Mouse (Mus musculus): ENCODE measurements at regions not wholly inside any gene's neighbourhood (a gene's known extent, or its start where the extent isn't known, plus 50 kb on each side); places are given as distances from the start of the nearest gene placed in this dataset.

DNA sequence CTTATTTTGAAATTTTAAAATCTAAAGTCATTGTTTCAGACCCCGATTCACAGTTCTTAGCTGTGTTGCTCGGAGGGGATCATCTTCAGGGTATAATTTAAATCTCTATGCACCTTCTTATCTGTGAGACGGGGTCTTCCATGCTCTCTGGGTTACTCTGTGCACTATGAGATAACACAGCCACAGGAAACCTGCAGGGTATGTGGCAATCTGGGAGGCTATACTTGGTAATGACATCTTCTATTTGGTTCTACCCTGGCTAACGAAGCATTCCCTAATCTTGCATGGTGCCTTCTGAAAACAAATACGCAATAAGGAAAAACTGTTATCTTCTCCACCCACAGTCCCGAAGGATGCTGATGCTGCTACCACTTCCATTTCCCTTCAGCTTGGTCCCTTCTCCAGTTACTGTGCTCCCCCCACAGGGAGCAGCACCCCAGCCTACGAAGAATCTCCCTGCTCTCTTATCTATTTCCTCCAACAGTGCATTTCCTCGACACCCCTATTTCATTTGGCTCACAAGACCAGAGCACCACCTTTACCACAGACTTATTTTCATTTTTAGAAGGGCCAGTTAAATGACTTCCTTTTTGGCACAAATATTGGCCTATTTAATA is 378.2 kb downstream of the Gm9195 start:
- in situ Hi-C loops (cut with MboI, MseI) = no loop called here

DNA sequence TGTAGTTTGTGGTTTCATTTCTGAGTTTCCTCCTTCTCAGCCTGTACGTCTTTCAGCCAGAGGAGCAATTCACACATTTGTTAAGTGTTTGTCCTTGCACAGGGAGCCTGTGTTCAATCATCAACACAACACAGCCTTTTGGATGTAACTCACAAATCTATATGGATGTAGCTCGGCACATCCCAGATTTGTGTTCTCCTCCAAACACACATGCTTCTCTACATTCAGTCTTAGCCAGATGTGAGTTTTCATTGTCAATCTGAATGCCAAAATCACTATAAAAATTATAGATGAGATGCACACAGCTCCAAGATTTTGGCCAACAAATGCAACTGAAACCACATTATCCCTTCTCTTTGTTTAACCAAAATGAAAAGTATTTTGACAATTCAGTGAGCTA is 380.9 kb downstream of the Gm9195 start:
- in situ Hi-C loops (cut with MboI, MseI) = no loop called here

DNA sequence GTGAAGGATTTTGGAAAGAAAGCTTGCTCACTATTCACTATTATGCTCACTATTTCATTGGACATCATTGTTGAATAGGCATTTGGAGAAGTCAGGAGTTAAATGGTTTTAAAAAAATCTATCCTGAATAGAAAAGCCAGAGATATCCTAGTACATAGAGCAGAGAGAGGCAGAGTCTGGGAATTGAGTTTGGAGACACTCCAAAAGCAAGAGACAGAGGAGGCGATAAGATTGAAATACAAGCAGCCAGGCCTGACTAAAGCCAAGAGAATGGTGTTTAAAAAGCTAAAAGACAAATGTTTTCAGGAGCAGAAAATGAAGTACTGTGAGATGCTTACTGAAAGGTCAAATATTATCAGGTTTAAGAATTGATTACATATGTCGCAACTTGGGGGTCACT is 400.1 kb downstream of the Gm9195 start:
- in situ Hi-C loops (cut with MboI, MseI) = no loop called here

DNA sequence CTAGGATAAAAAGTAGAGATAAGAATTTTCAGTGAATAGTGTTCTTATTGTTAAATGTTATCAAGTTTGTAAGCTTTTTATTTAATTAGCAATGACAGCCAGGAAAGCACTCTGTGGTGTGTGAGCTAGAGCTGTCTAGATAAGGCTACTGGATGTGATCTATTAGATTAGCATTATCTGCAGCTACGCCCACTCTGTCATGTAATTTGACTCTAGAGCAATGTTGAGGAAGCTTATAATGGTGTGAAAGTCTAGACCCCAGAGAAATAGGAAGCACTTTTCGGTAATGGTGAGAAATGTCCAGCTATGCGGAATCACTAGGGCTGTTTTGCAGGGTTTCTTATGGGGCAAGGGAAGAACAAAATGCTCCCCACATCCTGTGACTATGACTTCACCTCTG is 410.2 kb downstream of the Gm9195 start:
- in situ Hi-C loops (cut with MboI, MseI) = no loop called here

DNA sequence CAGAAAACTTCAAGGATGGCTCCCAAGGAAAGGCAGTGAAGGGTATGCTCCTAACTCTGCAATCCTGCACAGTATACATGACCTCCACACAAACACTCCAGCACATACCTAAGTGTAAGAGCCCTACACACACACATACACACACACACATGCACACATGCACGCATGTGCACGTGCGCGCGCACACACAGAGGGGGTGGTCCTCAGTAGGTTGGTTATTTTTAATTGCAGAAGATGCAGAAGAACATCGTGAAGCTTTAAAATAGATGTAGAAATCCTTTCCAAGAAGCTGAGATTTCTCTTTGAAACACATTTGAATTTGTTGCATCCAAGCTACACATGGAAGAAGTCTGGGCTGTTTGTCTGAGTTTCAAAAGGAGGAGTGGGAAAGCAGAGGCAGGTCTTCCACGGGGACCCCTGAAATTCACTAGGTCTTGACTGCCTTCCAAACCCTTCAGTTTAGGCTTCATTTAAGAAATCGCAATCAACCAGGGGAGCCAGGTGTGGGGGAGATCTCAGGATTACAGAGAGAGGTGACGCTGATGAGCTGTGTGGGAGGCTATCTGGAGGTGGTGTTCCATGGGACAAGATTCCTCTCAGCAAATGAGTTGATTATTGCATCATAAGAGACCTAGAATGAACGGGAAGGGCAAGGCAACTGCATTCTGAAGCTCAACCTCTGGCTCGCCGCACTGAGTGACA is 427.4 kb downstream of the Gm9195 start:
- in situ Hi-C loops (cut with MboI, MseI) = no loop called here

DNA sequence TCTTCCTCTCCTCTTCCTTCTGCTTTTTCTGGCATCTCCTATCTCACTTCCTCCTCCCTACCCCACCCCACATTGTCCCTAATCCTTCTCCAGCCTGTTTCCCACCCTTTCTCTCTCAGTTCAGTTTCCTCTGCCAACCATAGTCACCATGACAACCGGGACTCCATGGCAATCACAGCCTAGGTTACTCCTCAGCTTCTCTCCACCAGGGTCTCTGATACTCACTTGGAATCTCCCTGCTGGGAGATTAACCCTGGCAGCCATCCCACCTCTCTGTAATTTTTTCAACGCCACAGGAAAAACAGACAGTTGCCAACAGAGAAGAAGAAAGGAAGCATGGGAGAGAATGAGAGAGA is 448.8 kb downstream of the Gm9195 start:
- in situ Hi-C loops (cut with MboI, MseI) = no loop called here

DNA sequence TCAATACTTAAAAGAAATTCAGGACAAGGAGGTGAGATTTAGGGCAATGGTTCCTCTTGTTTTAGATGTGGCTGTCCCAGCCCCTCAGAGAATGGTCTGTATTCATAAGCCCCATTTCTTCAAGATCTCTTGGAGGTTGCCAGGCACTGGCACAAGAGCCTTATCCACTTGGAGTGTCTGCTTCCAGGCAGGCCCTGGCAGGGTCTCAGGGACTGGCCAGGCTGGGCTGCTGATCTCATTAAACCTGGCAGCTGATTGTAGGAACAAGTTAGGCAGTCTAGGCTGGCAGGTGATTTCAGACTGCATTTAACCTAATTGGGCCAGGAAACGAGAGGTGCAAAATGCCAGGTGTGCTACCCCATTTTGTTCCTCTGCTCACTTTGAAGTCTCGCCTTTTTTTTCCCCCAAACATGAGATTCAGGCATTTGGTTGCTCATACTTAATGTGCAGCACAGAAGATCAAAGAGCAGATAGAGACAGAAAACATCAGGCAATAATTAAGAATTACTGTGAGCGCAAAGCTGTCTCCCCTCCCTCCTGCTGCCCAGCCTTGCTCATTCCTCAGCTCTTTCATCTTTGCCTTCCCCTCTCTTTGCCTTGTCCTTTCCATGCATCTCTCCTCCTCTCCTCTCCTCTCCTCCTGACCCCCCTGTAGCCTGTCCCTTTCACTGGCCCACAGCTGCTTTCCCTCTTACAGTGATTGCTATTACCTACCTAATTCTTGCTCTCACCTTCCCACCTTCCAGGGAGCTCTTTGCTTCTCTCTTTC is 449.3 kb downstream of the Gm9195 start:
- in situ Hi-C loops (cut with MboI, MseI) = no loop called here

DNA sequence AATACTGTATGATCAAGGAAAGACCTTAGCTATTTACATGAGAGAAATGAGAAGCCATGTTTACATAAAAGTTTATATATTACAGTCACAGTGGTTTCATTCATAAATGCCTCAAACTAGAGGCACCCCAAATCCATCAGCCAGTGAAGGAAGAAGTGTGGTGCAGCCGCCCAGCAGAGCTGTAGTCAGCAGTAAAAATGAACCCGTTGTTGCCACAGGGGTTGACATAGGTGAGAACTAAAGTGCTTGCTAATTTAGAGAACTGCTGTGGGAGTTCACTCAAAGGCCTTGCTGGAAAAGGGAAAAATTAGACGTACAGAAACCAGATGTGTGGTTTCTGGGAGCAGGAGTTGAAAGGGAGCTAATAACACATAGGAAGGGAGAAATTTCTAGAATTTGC is 461.2 kb downstream of the Gm9195 start:
- in situ Hi-C loops (cut with MboI, MseI) = no loop called here

DNA sequence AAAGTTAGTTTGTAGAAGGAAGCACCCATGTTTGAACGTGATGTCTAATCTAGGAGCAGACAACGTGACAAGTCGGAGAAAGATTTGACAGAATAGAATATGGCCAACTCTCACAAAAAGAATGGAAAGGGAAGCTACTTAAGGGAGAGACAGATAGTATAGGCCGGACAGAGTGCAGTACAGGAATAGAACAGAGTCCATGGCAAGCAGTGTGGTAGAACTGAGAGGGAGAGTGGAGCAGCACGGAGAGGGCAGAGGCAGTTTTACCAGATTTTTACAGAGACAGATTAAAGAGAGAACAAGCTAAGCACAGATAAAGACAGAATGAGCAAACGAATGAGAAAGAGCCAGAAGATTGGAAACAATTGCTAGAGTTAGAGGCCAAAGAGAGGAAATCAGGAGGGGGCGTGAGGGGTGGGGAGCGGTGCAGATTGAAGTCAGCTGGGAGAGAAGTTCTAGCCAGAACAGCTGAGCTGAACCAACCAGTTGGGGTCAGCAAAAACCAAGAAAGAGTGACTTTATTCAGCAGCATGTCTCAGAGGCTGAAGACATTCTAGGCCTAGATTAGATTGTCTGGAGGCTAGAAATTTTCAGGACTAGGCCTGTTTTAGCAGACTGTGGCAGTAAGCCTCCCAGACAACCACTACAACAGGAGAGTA is 464.1 kb downstream of the Gm9195 start:
- in situ Hi-C loops (cut with MboI, MseI) = no loop called here

DNA sequence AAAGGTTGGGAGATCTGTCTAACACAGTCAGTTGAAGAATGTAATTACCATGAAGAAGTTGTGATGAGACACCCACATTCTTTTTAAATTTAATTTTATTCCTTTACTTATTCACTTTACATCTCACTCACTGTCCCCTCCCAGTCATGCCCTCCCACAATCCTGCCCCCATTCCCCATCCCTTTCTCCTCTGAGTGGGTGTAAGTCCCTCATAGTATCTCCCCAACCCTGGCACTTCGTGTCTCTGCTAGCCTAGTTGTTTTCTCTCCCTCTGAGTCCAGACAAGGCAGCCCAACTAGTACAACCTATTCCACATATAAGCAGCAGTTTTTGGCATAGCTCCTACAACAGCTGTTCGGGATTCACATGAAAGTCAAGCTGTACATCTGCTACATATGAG is 487.3 kb downstream of the Gm9195 start:
- in situ Hi-C loops (cut with MboI, MseI) = no loop called here

DNA sequence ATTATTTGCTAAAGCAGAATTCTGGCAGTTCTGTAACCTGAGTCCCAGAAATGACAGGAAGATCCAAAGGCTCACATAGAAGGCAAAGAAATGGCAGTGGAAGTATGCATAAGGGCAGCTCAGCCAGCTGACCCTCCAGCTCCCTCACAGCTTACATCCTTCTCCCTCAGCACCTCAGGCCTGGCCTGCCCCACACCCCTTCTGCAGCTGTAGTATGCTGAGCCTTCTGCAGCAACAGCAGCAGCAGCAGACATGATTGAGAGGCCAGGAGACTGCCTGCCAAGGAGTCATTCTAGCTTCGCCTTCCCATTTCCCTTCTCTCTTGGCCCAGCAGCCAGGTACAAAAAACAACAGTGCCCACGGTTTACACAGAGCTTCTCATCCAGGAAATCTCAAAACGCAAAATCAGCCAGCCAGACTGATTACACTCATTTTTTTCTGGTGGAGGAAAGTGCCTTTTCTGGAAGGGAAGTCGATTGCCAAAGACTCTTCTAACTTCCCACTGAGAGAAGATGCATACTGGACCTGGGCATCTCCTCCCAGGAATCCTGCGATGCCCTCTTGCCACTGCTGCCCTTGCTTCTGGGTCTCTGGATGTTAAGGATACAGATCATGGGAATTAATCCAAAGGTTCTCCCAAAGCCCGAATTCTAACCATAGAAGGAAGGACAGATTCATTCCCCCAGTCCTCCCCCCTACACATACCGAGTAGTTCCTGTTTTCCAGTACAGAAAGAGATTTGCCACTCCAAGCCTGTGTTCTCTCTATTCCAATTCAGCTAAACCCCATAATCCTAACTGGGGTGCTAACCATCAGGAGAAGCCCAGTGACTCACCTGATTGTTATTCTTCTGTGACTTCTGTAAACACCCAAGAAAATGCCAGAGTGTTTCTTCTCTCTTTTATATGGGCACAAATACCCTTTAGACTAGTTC is 489.2 kb downstream of the Gm9195 start:
- in situ Hi-C loops (cut with MboI, MseI) = no loop called here

DNA sequence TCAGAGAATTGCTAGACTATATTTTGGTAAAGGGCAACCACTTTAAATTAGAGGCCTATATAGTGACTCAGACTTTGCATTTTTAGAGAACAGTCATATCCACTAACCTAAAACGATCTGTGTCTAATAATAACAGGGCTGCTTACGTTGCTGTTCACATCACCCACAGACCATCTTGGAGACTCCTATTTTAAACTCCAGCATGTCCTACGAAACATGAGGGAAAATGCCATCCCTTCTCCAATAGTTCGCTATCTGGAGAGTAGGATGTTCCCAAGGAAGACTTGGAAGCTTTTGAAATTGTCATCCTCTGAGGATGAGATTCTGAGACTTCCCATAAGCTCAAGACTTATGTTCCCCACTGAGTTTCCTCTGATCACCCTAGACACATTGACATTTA is 518.6 kb downstream of the Gm9195 start:
- in situ Hi-C loops (cut with MboI, MseI) = no loop called here

DNA sequence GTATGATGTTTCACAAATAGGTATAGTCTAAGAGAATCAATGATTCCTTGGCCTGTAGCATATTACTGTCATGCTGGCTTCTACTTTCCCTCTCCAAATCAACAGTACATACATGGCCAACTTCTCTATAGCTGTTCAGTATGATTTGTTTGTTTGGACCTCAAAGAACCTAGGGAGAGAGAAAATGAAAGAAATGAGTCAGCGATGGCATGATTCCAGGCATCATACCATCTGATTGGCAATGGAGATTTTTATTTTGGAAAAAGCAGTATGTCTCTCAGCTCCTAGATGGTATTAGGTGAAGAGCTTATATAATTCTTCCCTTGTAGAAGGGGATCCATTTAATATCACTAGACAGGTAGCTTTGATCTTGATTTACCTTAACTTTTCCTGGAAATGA is 519.1 kb downstream of the Gm9195 start:
- in situ Hi-C loops (cut with MboI, MseI) = no loop called here

DNA sequence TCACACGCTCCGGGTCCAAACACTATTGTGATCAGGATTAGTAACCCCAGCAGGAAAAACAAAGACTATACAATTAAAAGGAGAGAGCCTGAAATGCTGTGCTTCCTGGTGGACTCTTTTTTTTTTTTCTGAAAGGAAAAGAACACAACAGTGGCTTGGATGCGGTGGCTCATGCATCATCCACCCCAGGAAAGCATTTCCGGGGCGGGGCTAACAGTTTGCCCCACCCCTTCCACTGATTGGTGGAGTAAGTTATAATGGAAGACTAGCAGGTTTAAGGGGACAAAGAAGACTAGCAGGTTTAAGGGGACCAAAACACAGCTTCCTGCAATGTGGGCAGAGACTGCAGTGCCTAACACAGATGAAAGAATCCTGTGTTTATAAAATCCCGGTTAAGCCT is 524.0 kb downstream of the Gm9195 start:
- in situ Hi-C loops (cut with MboI, MseI) = no loop called here

DNA sequence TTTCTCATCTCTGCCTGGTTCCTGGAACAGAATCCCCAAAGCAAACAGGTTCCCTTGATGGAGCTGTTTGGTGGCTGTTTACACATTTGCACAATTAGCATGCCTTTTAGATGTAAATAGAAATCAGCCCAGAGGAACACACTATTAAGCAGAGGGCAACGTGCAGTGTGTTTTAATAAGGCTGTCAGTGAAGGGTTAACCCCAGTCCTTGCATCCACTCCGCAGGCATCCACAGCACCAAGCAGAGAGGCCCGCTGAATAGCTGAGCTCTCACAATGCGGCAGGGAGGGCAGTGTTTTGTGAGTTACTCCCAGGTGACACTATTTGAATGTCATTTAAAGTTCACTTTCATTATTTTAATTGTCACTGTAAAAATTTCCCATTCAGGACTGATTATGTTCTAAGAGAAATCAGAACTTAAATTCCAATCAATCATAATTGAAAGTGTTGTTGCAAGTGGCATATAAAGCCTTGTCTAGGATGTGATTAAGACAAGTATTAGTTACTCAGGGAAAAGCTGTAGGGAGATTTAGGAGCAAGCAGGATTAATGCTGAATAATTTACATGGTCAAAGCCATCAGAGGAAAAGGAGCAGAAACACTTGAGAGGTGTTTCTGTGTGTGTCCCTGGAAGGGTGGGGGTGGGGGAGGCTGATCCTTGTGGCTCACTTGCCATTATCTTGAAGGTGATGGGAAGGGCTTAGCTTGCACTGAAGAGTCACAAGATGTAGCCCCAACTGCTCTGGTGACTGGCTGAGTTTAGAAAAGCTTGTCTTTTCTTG is 528.1 kb downstream of the Gm9195 start:
- in situ Hi-C loops (cut with MboI, MseI) = no loop called here

DNA sequence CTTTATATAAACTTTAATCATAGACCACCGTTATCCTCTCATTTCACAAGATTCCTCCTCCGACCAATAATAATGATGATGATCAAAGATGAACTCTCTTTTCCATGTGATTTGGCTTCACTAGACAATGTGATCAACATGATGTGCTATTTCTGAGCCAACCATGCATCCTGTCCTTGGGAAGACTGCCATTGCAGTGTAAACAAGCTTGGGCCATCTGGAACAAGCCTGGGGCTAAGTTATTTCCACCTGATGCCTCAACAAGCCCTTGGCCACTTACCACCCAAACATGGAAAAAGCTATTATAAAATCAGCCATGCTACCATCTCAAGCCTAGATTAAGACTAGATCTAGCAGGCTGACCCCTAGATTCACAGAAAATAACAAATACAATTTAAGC is 542.9 kb downstream of the Gm9195 start:
- in situ Hi-C loops (cut with MboI, MseI) = no loop called here

DNA sequence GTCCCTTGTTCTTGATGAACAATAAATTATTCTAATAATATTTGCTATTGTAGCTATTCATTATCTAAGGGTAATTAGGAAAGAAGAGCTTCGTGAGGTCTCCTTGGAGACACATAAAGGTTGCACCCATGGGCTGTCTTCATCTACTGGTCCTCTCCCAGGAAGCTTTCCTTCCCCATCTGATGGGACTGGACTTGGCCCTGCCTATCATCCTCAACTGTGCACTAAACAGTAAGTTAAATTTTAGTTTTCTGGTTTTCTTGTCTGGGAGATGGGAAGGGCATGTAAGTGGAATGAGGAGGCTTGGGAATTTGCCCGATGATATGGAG is 554.5 kb downstream of the Gm9195 start:
- in situ Hi-C loops (cut with MboI, MseI) = no loop called here

DNA sequence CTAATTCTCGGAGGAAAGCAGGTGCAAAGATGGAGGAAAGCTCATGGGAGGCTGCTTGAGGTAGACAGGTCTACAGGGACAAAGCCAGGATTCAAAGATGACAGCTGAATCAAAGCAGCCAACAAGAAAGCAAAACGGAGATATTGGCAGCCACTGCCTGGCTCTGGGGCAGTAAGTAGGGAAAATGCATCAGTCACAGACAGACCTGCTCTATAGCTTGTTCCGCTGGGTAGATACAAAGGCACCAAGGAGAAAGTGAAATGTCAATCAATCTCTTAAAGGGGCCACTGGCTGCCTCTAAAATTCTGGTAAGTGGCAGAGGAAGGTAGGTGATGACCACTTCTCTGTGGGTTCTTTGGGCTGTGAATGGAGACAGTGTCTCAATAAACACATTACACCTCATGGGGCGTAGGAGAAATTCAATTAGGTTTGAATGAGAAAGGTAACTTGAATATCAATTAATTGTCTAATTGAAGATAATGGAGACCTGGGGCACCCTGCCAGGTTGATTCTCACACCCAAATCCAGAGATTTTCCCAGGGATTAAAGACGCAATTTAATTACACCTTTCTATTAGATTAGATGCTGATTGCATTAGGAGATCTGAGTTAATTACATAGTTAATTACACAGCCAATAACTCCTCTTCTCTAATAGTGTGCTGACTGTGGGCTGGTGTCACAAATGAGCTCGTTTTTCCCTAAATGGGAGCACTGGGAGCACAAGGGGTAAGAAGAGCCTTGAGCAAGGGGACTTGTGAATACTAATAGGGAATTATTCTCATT is 555.1 kb downstream of the Gm9195 start:
- in situ Hi-C loops (cut with MboI, MseI) = no loop called here

DNA sequence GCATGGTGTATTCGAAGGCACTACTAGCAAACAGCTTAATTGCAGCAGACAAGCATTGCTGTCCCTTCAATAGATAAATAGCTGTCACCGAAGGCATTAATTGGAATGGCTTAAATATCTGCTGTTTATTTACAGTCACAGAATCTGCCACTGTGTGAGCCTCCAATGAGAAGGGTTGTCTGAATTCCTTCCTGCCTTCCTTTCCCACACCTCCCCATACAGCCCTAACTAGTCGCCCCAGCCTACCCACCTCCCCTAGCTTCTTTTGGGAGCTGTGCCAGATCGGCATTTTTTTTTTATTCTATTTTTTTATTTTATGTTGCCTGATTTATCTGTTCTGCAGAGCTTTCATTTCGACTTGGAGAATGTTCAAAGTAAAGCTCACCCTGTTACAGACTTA is 575.7 kb downstream of the Gm9195 start:
- in situ Hi-C loops (cut with MboI, MseI) = no loop called here

DNA sequence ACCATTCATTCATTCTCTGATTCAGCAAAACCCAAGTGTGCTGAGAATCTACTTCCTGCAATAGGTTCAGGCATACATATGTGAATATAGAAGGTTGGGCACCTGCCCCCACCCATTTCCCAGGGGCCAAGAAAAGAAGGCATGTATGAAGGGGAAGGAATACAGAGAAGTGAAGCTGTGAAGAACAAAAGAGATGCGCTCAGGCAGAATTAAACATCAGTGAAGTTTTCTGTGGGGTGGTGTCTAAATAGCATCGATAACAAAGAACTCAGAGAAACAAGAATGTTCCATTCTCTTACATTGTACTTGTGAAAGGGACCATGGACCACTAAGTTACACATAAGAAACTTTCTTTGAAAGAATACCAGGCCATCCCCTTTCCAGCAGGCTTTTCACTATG is 580.7 kb downstream of the Gm9195 start:
- in situ Hi-C loops (cut with MboI, MseI) = no loop called here

All from T-helper 1 cell (primary cell).